In genomic region chr12:13011023-13011761, GRCm38 (mm10) we compare ENCODE assay signal across 26 mouse cellular contexts.
A peak's percentile ranks its signal among the peaks of the same experiment; 100 is the strongest.
DNase-seq lines count a peak whose midpoint lies in the region; ATAC-seq lines count a peak whose summit lies in the region.
"Had no signal": no experiment of that assay in that cellular context is flagged by ENCODE, and none has a peak within 500 bp of the region (broad histone marks: within the 10 kb centered on the region; RNA-seq: fewer than 3 reads in every experiment).

No protein-coding gene starts in this region.

- no peak overlapping the region for H3K27ac ChIP-seq in neural tube, embryonic 13.5 days (replicated peaks)
- H3K27ac ChIP-seq in forebrain, embryonic 13.5 days, result peak overlapping the region; percentile 41
- H3K27ac ChIP-seq in neural tube, embryonic 14.5 days (ENCODE audit: low read depth, low read length), result no peak overlapping the region
- H3K27ac ChIP-seq: heart, adult 2 months; kidney, embryonic 15.5 days; liver, embryonic 12.5 days; midbrain, embryonic 12.5 days had no signal

- H3K9ac ChIP-seq in neural tube, embryonic 13.5 days, result no peak overlapping the region
- H3K9ac ChIP-seq in forebrain, embryonic 13.5 days, result no peak overlapping the region
- no peak overlapping the region for H3K9ac ChIP-seq in neural tube, embryonic 14.5 days (replicated peaks; ENCODE audit: low read depth, low read length)
- H3K9ac ChIP-seq: kidney, embryonic 15.5 days; liver, embryonic 12.5 days; liver, postnatal 0 days; midbrain, embryonic 12.5 days had no signal

- H3K4me3 ChIP-seq in neural tube, embryonic 13.5 days, result no peak overlapping the region
- no peak overlapping the region for H3K4me3 ChIP-seq in forebrain, embryonic 13.5 days
- no peak overlapping the region for H3K4me3 ChIP-seq in neural tube, embryonic 14.5 days (ENCODE audit: low read depth, low read length)
- H3K4me3 ChIP-seq: heart, adult 2 months; kidney, embryonic 15.5 days; liver, embryonic 12.5 days; megakaryocyte, embryonic 14.5 days; midbrain, embryonic 12.5 days; myocyte had no signal

- WGBS in neural tube, embryonic 13.5 days, result 76% methylated on average over 9 of the region's 9 CpGs
- 44% methylated on average over 9 of the region's 9 CpGs for WGBS in forebrain, embryonic 13.5 days
- WGBS in neural tube, embryonic 14.5 days, result 68% methylated on average over 9 of the region's 9 CpGs

- peak; percentile 67 for ATAC-seq in neural tube, embryonic 13.5 days (ENCODE audit: low read depth)
- peak; percentile 82 for ATAC-seq in forebrain, embryonic 13.5 days
- peak; percentile 58; the same call in 1 of the 2 replicates for ATAC-seq in neural tube, embryonic 14.5 days (ENCODE audit: low read depth)
- ATAC-seq: CD4-positive, CD25-positive, alpha-beta regulatory T cell, adult 4 months; liver, embryonic 12.5 days; liver, postnatal 0 days had no signal

- H3K36me3 ChIP-seq in neural tube, embryonic 13.5 days, result no peaks in the 10 kb centered on the region
- H3K36me3 ChIP-seq in forebrain, embryonic 13.5 days (ENCODE audit: poor library complexity, severe bottlenecking), result no peaks in the 10 kb centered on the region
- H3K36me3 ChIP-seq in neural tube, embryonic 14.5 days (ENCODE audit: control insufficient read depth, insufficient read depth, low read length), result no peaks in the 10 kb centered on the region
- H3K36me3 ChIP-seq: kidney, embryonic 15.5 days; liver, embryonic 12.5 days; midbrain, embryonic 12.5 days had no signal

- no peak overlapping the region for H3K4me2 ChIP-seq in neural tube, embryonic 13.5 days
- H3K4me2 ChIP-seq in forebrain, embryonic 13.5 days, result no peak overlapping the region
- H3K4me2 ChIP-seq in neural tube, embryonic 14.5 days (ENCODE audit: low read depth, low read length), result no peak overlapping the region
- H3K4me2 ChIP-seq: kidney, embryonic 15.5 days; liver, embryonic 12.5 days; midbrain, embryonic 12.5 days had no signal

- DNase-seq in neural tube, embryonic 10.5 days (ENCODE audit: extremely low spot score, low spot score), result no peak
- DNase-seq in kidney, postnatal 10 days, result no peak
- DNase-seq in gastrocnemius, adult 18-20 months (ENCODE audit: low spot score), result no peak
- DNase-seq in left cerebral cortex, postnatal 36 days (ENCODE audit: low spot score in 2 of 2), result no peak
- DNase-seq: adrenal gland, postnatal 25 days; cerebellum, adult 2 months; cerebellum, postnatal 25 days; heart, adult 2 months; heart, postnatal 14 days; kidney, adult 18-20 months; kidney, postnatal 4 days; left cerebral cortex, postnatal 4 days; liver, postnatal 0 days; lung, postnatal 36 days; spleen, adult 18-20 months; thymus, adult 2 months; thymus, postnatal 36 days had no signal

- no peaks in the 10 kb centered on the region for H3K27me3 ChIP-seq in neural tube, embryonic 13.5 days
- H3K27me3 ChIP-seq in forebrain, embryonic 13.5 days, result no peaks in the 10 kb centered on the region
- no peaks in the 10 kb centered on the region for H3K27me3 ChIP-seq in neural tube, embryonic 14.5 days (ENCODE audit: control insufficient read depth, insufficient read depth, low read length)
- H3K27me3 ChIP-seq: kidney, embryonic 15.5 days; liver, embryonic 12.5 days; megakaryocyte, embryonic 14.5 days; midbrain, embryonic 12.5 days had no signal

- H3K4me1 ChIP-seq in neural tube, embryonic 13.5 days (replicated peaks), result no peaks in the 10 kb centered on the region
- peaks cover 18% of the 10 kb centered on the region for H3K4me1 ChIP-seq in forebrain, embryonic 13.5 days
- no peaks in the 10 kb centered on the region for H3K4me1 ChIP-seq in neural tube, embryonic 14.5 days (ENCODE audit: control insufficient read depth, insufficient read depth, low read length)
- H3K4me1 ChIP-seq: kidney, embryonic 15.5 days; liver, embryonic 12.5 days; megakaryocyte, embryonic 14.5 days; midbrain, embryonic 12.5 days had no signal

- no peaks in the 10 kb centered on the region for H3K9me3 ChIP-seq in neural tube, embryonic 13.5 days
- H3K9me3 ChIP-seq in forebrain, embryonic 13.5 days (replicated peaks), result 0 out of 2 replicates have a peak, but pooled peaks cover 5% of the 10 kb centered on the region
- no peaks in the 10 kb centered on the region for H3K9me3 ChIP-seq in neural tube, embryonic 14.5 days (ENCODE audit: control insufficient read depth, low read length)
- H3K9me3 ChIP-seq: kidney, embryonic 15.5 days; liver, embryonic 12.5 days; megakaryocyte, embryonic 14.5 days; midbrain, embryonic 12.5 days had no signal

- intact Hi-C loops in left cerebral cortex, postnatal 36 days (cut with DNase I), result no loop called here
